Mouse (Mus musculus) ES-CJ7 (cell line): ENCODE measurements at regions not wholly inside any gene's neighbourhood (a gene's known extent, or its start where the extent isn't known, plus 50 kb on each side); places are given as distances from the start of the nearest gene placed in this dataset.

Experiments used
- DNase-seq: peaks from one replicate; pipeline ENCODE4 v3.0.0; 2011; ENCODE audit warnings: low read depth, low spot score

DNA sequence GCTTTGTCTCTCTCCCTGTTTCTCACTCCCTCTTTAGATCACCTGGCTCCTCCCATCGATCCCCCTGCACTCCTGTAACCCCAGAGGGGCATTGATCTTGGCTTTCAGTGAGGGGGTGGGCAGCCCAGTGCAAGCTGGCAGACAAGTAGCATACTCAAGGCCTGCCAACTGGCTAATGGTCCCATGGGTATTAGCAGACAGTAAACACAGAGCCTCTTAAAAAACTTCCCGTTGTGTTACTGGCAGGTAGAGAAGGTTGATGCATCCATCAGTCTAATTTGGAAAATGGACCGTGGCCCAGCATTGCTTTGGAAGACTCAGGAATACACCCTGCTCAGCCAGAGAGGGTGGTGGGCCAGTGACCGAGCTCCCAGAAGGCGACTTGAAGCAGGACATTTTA is 145.0 kb downstream of the 9530068E07Rik start:
- DNase-seq, result no peak

DNA sequence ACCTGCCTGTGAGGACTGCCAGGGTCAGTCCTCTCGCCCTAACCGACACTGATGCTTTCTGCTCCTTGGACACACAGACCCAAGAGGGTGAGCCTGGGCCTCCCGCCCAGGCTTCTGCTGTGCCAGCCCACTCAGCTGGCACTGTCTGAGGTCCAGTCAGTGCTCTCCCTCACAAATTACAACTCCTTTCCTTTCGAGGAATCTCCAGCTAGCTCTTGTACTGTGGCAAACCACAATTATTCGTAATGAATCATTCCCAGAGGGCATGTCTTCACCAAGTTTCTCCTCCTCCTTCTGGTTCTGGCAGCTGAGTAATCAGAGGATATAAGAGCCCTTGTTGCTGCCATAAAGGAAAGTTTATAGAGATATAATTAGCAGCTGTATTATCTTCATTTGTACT is 155.2 kb downstream of the 9530068E07Rik start:
- DNase-seq, result no peak

DNA sequence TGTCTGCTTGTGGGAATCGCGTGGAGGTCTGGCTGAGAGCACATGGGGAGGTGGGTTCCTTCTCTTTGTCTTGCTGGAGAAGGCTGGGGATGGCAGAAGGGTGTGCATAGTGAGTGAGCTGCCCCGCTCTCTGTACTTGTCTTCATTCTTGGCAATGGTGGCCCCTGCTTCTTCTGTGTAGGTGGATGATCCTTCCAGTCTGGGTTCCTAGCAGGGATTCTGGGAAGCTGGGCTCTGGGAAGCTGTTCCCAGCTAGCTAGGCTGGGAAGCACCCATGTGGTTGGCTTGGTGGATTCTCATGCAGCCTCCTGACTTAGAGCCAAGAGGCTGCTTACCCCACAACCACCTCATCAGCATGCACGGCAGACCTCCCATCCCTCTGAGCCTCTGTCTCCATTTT is 156.6 kb downstream of the 9530068E07Rik start:
- DNase-seq, result no peak

DNA sequence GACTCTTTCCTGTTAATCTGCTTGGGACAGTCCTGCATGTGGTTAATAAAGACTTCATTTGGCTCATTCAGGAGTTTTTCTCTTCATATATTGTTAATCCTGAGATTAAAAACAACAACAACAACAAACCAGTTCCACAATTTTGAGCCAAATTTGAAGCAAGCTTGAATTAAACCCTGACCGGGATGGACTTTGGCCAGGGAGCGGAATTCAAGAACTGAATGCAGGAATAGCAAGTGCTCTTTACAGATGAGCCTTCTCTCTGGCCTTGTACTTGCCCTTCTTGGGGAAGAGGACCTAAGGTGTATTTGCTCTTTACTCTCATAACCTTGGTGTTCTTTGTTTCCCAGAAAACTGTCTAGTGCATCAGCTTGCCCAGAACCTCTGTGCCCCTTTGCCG is 161.6 kb downstream of the 9530068E07Rik start:
- no peak for DNase-seq

DNA sequence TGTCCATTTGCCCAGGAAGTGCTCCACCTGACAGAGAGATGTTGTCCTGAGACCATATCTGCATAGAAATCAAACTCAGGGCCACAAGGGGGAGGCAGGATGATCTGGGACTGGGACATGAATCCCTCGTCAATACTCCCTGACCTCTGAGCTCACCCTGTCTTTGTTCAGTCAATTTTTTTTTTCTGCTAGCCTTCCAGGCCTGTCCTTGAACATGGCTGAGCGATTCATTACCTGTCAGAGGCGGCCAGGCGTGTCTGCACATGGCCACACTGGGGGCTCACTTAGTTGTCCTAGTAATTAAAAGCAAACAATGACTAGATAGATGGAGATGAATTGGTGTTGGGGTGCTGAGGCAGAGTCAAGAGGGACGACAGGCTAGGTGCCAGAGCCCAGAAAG is 162.6 kb downstream of the 9530068E07Rik start:
- DNase-seq, result no peak

DNA sequence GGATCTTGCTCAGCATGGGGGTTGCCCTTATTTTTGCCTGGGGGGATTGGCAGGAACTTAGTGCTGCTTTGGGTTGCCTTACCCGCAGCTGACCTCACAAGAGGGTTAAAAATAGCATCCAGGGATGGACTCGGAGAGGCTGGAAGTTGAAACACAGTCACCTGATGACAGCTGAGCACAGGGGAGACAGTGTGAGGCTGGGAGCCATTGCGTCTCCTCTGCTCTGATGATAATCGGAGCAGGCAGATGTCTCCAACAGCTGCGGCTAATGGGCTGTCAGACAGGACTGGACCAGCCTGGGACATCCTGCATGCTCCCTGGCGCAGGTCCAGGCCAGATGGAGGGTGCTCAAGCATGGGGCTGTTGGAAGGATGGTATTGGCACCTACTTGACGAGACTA is 165.1 kb downstream of the 9530068E07Rik start:
- no peak for DNase-seq

DNA sequence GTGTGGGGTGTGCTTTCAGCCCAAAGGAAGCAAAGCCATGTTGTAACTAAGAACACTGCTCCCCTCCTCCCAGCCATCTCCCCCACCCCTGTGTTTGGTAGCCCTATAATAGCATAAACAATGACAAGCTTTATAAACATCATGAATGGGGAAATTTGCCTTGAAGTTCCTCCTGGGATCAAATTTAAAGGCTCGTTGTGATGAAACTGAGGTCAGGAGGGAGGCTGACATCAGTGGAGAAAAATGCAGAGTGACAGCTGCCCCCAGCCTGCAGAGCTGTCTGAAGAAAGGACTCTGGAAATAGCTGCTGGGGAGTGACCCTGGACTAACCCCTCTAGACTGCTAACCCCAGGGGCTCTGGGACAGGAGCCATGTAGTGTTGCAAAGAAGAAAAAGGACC is 169.2 kb downstream of the 9530068E07Rik start:
- DNase-seq, result no peak

DNA sequence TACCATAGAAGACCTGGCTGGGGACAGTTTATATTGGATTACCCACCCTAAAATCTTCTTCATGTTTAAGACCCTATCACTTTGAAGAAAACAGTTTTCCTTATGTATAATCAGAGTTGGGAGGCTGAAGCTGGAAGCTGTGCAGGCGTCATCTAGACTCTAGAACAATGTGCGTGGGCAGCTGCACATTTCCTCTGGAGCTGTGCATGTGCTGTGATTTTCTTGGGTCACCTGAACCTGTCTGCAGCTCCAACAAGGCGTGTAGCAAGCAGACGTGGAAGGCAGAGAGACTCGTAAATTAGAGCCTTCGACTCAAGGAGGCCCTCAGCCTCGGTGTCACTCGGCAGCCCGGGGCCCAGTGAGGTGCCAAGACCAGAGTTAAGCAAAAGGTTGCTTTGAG is 169.8 kb downstream of the 9530068E07Rik start:
- DNase-seq, result no peak

DNA sequence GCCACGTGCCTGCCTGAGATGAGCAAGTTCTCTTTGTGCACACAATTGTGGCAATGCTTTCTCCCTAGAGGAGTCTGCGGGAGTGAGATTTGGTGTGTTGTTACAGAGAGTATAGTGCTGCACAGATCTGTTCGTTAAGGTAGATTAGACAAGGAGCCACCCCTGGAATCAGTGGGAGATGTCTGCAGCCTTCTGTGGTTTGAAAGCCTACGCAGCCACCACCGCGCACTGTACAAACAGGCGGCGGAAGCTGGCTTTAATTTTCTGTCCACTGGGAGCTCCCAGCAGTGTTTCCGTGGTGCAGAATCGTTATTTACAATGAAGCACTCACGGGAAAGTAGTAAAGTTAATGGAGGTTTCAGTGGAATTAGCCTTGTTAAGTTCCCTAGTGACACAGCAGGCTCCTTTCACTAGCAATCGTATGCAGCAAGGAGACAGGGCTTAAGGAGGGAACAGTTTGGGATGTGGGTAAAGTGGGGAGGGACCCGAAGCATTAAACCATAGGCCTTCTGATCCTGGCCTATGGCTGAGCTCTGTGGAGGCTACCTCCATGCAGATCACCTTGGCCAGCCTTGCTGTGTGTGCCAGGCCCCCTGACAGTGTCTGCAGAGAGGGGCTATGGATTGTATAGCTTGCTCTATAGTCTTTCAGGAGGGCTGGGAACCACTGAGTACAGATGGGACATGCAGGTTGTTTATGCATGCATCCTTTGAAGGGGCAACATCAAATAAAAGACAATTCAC is 171.9 kb downstream of the 9530068E07Rik start:
- no peak for DNase-seq

DNA sequence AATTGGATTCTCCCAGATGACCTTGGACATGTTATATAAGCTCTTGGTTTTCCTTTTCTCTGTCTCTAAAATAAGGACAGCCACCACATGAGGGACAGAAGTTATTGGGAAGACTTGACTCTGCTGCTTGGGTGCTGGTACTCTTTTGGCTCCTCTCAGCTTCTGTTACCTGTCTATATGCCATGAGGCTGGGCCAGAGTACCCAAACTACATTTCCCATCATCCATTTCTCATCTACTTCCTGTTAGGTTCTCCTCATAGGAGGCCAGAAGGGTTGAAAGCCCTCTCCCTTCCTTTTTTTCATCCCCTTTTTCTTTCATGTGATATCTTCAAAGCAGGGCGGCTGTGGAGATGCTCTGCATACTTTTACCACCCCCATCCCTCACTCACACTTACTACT is 172.6 kb downstream of the 9530068E07Rik start:
- DNase-seq, result no peak

DNA sequence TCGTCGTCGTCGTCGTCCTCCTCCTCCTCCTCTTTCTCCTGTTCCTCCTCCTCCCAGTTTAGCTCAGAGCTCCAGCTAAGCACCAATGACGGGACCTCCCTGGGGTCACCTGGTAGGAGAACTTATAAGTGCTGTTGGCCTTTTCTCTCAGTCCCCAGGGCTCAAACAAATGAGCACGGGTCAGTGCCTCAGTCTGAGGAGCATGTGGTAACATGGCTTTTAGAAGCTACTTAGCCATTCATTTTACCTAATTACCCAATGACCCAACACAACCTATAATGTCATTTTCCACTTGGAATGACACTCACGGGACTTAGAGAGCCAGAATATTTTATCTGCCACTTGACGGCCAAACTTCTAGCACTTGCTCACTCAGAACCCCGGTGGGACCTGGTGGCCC is 173.5 kb downstream of the 9530068E07Rik start:
- DNase-seq, result no peak

DNA sequence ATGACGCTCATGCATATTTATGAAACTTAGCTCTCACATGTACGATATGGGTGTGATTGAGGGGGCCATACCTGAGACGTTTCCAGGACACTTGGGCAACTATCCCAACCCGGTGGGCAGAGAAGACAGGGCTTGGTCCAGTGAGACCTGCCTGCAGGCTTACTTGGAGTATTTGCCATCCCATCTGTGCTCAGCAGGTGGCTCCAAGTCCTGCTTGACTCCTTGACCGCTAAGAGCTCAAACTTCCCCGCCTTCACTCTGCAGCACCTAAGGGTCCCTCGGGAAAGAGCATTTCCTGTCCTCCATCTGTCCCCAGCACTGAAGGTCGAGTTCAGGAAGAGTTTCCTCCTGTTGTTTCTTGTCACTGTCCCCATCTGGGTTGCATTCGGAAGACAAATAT is 182.2 kb downstream of the 9530068E07Rik start:
- DNase-seq, result peak; percentile 7

DNA sequence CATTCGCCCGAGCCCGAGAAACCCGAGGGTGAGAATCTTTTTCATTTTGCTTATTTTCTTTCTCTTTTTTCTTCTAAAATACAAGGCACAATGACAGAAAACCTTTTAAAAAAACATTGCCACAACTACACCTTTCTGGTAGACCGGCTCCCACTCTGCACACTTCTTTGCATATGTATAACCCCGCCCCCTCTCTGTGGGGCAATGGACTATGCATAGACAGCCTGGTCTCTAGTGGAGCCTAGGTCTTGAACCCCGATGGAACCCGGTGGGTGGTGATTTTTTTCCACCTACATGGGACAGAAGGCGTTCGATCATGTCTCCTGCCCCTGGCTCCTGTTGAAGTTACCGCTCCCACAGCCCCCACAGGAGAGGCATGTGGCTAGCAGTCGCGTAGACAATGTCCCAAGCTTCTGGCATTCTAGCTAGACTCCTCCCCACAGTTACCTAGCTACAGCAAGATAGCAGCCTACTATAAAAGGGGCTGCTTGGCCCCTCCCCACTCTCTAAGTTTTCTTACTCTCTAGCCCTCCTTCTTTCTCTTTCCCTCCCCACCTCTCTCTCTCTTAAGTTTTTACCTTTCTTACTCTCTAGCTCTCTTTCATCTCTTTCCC is 183.6 kb downstream of the 9530068E07Rik start:
- DNase-seq, result peak; percentile 25

DNA sequence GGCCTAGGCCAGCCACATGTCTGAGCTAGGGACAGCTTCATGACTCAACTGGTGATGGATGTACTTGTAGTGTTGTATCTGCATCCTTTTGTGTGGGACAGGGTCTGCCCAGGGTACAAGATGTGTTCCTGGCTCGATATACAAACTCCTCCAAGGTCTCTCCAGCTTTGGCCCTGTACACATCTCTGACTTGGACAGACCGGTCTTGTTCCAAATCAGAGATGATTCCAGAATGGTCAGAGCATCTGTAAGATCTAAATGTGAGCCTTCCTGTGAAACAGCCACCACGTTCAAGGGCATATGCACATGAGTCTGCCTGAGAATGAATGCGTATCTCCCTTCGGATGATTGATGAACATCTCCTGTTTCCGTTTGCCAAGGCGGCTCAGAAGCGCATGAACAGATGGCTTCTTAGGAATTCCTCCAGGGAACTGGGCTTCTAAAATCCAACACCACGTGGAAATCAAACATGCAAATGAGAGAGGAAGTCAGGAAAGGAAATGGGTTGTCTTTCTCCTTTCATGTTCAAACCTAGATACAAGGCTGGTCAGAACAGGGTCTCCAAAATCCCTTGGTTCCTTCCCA is 172.7 kb upstream of the Fstl4 start:
- no peak for DNase-seq

DNA sequence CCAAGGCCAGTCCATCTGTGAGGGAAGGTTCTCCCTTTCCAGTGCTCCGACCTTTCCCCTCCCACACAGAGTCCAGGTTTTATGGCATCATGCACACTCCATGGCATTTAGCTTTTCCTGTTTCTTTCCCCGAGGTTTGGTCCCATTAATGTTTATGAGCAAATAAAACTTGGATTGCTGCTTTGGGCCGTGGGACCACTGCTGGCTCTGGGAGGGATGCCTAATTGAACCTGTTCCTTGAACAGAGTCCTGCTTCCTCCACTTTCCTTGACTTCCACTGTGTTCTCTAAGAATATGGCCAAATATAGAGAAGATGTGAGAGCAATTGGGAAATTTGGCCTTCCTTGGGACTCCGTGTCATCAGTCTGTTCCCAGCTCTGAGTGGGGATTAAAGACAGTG is 170.3 kb upstream of the Fstl4 start:
- DNase-seq, result no peak

DNA sequence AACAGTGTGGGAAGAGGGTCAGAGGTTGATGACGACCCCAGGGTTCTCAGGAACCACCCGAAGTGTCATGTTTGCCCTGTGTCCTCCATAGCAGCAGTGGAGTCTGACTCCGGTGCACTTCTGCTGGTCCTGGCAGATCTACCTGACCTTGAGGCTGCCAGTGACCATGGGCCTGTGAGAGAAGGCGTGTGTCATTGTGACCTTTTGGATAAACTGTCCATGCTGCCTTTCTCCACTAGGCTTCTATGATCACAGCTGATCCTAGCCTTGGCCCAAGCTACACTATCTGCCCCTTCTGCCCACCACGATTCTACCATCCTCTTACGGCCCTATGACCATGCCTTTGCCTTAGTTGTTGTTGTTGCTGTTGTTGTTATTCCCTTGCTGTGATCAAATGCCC is 163.2 kb upstream of the Fstl4 start:
- no peak for DNase-seq

DNA sequence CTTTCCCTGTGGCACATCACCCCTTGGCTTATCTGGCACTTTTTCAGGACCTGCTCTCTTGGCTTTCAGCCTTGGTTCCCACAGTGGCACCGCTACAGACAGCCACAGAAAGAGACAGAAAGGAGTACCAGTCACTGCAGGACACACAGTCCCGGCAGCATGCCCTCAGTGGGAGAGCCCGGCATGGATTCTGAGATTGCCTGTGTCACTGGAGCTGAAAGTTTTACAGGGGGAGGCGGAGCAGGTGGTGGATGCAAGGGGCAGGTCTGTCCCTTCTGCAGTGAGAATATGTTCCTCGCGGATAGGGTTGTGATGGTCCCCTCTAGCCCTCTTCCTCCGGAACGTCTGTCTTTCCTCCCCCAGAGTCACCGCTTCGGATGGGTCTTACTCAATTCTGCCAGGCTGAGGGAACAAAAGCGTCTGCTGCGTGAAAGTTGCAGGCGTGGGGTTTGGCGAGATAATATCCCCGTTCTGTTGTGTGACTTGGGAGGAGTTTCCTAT is 162.3 kb upstream of the Fstl4 start:
- DNase-seq, result no peak

DNA sequence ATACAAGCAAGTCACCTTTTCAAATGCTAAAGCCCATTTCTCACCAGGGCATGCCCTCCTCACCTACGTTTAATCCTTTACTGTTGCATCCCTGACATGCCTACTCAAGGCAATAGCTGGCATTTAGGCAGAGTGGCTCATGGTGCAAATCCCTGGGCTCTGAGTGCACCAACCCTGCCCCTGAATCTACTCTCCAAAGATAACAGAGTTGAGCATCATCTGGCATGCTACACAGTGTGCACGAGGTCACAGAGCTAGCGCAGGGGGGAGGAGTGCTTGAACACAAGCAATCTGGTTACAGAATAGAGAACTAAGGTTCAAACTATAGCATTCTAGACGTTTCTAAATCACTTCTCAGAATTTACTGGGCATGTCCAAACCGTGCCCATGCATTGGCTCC is 161.6 kb upstream of the Fstl4 start:
- DNase-seq, result no peak

DNA sequence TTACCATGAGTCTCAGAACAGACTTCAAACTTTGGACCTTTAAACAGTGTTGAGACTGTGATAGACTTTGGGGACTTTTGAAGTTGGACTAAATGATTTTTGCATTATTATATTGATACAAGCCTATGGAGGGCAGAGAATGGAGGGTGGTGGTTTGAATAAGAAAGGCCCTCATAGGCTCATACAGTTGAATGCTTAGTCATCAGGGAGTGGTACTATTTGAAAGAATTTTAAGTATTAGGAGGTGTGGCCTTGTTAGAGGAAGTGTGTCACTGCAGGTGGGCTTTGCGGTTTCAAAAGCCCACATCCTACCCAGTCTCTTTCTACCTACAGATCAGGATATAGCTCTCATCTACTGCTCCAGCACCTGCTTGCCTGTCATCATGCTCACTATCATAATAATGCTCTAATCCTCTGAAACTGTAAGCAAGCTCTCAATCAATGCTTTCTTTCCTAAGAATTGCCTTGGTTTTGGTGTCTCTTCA is 153.7 kb upstream of the Fstl4 start:
- peak; percentile 48 for DNase-seq

DNA sequence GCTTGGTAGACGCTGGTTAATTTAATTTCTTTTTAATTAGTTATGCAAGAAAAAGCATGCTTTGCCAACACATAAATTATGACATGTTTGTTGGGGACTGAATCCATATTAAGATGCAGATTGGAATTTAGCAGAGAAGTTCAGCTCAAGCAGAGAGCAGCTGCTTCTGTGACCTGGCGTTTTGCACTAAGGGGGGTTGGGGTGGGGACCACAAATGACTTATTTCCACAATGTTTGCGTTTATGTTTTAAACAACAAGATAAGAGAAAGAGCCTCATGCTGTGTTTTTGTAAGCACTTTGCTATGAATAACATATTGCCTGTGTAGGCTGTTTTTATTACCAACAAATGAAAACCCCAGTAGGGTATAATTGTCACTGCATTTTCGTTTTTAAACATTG is 148.8 kb upstream of the Fstl4 start:
- no peak for DNase-seq

DNA sequence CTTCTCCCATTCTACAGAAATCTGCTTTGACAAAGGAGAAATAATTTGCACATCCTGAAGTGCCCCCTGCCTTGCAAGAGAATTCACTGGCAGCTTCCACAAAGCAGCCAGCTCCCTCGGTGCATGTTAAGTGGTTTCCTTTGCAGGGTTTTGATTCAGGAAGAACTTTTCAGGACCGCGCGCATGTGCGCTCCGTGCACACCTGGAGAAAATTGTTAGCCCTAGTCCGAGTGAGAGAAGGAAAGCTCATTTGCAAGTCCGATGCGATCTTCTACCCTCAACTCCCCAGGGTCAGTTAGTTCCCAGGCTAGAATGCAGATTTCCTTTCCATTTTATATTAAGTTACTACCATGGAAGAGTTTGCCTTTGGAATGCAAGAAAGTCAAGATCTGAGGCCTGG is 145.8 kb upstream of the Fstl4 start:
- DNase-seq, result no peak

DNA sequence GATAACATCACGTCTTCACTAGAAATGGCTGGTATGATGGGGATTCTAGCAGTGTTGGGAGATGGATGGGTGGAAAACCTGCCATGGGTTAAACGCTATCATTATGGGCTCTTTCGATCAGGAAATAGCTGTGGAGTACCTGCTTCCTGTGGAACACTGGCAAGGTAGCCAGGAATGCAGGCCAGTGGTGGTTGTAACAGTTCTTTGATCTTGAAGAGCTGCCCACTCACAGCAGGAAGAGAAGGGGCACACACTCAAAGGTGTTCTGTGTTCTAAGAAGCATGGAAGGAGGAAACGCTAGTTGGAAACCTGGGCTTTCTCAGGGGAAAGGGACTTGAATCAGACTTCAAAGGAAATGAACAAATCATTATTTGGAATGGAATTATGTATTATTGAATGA is 141.6 kb upstream of the Fstl4 start:
- no peak for DNase-seq

DNA sequence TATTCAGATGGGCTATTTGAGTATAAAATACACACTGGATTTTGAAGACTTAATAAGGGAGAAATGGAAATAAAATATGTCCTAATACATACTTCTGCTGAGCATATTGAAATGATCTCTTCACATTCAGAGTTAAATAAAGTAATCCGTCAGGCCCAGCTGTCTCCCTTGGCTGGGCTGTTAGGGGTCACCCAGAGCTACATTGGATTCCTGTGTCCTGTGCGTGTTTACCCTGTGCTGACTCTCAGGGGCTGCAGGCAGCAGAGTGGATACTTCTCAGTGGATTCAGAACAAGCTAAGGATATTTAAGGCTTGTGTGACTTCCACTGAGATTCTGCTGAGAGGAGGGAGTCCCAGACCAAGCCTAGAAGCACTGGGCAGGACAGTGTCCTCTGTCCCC is 135.6 kb upstream of the Fstl4 start:
- DNase-seq, result no peak
